Mouse (Mus musculus) v-Abl transformed pro-B cells (cell line): Measurements from ENCODE around the gene Tor3a.

Experiments used
- in situ Hi-C, 2 experiments: fragments of 400-800 bp; cut with MboI; formaldehyde crosslinking; loops; one replicate each; pipeline ENCODE4 v1.15.1; 2025; ENCODE audit not compliant: unreplicated experiment in 2 of 2

Tor3a gene

DNA sequence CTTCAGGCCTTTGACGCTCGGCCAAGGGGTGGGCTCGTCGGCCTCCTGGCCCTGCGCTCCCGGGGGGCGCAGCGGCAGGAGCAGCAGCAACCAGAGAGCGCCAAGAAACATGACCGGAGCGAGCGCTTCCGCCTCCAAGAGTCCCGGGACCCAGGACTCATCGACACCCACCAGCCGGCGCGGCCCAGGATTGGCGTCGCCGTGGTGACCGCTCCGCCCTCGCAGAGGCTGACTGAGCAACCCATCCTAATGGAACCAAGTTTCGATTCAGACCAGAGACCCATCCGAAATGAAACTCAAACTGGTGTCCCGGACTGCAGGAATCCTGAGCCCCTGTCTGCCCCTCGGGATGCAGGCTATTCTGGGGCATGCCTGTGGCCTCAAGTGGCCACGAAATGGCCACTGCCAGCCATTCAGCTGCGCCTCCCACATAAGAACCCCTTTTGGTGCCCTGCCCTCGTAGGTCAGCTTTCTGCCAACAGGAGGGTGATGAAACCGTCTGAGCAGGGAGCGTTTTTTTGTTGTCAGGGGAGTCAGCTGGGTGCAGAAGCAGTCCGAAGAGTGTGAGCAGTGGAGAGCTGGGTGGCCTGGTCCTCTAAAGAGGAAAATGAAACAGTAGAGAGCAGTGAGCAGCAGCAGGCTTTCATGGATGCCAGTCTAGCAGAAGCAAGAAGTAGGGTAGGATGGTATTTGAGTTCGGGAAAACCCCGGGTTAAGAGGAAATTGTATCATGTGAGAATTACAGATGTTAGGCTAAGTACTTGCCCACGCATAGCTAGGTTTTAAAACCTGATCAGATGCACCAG, at the start of gene Tor3a:
Tor3a (minus strand) TSS at position 162 of the 806 bp plus-strand sequence.
- in situ Hi-C loops = no loop called here

DNA sequence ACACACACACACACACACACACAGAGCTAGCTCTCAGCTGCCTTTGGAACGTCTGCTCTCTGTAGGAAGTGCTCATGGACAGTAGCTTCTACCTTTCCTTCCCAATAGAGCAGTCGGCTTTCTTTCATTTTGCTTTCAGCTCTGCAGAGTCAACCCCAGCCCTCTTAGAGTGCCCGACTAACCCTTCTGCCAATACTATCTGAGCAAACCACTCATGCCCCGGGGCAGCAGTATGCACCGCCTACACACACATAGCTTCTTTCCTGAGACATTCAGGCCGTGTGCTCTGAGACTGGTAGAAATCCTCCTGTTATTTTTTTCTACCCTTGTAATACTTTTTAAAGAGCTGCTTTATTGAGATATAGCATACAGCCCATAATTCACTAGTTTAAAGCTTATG, 47.9 kb upstream of the Tor3a start:
- in situ Hi-C loops = no loop called here

DNA sequence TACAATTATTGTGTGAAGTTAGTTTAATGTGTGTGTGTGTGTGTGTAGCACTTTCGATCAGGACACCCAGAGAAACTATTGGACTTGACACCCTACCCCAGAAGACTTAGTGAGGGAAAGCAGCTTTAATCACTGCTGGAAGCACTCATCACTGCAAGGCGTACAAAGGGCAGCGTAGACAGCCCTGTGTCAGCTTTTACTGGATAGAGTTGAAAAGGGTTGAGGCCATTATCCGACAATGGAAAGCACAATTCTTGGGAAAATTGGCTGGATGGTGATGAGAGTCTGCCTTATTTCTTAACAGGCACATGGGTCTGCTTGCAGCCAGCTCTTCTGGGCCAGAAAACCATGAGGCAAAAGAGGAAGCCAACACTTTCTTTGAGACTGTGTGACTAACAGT, 45.9 kb upstream of the Tor3a start:
- in situ Hi-C loops = no loop called here

DNA sequence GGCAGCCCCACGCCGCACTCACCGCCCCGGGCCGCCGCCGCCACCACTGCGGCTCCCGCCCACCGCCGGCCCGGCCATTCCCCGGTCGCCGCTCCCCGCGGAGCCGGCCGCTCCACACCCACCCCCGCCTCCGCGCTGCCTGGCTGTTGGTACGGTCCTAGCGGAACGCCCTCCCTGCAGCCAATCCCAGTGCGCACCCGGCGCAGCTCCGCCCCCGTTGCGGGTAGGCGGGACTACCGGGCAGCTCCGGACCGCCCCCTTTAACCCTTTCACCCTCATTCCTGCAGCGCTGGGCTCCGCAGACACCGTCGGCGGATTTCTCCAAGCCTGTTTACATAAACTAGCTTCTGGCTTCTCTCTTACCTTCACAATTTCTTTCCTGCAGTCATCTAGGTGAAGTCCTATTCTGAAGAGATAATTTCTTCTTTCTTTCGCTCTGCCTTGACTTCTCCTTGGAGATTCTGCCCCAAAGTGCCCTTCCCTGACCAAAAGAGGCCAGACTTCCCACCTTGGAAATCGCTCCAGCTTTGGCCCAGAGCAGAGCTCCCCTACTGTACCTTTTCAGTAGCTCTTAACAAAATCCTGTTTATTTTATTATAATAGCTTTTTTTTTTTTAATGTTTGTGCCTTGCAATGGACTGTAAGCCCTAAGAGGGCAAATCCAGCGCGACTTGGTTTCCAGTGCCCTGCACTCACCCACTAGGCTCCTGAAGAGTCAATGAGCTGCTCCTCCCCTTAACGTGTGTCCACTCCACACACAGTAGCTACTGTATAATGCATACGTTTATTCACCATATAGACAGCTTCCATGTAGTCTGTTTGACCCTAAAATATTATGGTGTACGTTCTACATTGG, 45.0 kb upstream of the Tor3a start, which contains the start of gene Fam20b:
Fam20b (minus strand) TSS at position 137 of the 856 bp plus-strand sequence.
- in situ Hi-C loops = loop anchor here in 1 of 2 experiments (5.0 kb wide), 1 partner anchor 102 kb away; no protein-coding TSS in a partner anchor

DNA sequence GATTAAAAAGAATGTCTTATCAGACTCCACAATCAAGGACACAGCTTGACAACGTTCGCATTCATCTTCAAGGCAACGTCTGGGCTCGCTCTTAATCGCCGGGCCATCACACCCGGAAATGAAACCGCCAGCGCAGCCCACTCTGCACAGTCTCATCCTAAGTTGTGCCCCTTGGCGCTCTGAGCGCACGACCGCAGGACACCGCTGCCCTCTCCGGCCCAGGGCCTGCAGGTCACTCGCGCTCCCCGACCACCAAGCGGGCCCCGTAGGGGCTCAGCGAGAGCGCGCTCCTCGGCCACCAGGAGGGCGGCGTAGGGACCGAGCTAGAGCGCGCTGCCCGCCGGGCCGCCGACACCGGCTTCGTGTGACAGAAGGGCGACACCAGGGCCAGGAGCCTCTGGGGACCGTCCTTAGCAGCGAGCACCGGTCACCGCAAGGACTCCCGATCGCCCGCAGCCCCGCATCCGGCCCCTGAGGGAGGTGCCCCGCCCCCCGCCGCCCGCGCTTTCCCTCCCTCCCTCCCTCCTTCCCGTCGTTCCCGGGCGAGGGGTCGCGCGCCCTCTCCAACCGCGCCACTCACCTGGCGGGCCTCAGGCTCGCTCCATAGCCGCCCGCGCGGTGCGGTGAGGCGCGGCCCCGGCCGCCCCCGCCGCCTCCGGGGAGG, 44.3 kb upstream of the Tor3a start:
- in situ Hi-C loops = loop anchor here in 1 of 2 experiments (5.0 kb wide), 1 partner anchor 101 kb away; no protein-coding TSS in a partner anchor

DNA sequence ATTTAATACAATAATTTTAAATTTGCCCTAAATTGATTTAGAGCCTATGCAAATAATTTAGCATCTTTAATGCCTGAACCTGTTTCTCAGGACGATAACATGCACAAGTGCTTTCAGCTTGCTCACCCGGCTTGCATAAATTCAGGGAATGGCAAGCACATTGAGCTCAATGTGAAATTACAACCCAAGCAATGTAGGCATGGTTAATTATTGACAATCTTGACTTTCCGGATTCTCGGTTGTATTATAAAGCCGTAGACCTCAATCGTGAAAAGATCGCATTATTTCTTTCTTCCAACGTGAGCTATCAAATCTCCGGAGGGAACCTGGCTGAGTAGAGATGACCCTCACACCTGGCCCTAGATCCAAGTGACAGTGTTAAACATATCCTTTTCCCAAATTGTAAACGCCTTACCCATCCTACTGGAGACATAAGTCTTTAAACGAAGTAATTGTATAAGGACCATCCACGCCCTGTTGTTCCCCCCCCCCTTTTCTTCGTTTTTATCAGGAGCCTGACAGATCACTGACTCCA, 43.7 kb upstream of the Tor3a start:
- in situ Hi-C loops = loop anchor here in 1 of 2 experiments (5.0 kb wide), 1 partner anchor 101 kb away; no protein-coding TSS in a partner anchor

DNA sequence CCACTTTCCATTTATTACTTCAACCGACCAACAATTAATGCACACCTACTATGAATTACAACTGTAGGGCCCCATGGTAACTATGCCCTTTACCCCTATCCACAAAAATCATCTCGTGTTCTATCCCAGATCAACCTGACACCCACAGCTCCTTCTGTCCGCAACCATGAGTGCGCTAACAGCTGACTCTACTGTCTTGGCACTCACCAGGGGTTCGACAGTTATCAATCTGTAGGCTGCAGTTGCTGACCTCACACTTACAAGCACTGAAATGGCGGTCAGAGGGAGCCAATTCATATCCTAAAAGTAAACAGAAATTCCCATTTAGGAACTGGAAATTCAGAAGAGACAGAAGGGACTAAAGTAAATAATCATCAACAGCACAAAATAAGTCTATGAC, 42.5 kb upstream of the Tor3a start:
- in situ Hi-C loops = loop anchor here in 1 of 2 experiments (5.0 kb wide), 1 partner anchor 99 kb away; no protein-coding TSS in a partner anchor

DNA sequence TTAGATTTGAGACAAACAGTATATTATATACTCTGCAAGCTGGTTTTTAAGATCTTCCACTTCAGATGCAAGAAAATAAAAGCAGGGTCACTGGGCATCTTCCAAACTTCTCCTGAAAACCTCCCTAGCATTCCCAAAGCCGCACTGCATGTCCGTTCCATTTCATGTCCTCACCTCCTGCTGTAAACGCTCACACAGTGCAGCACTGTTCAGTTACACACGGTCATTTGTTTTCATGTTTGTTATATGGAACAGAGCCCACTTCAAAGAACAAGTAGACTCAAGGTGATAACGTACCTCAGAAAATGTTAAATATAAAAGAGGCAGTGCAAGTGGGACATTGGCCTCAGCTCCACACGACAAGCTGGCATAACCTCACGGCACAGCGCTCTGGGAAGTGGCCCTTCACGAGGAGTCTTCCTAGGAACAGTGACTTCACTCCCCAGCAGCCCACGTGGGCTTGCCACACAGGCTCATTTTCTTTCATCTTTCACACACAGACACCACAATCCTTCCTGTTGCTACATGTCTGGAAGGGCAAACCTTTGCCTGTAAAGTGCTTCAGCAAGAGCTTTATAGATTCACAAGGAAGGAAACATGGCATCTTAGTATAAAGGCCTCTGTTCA, 36.4 kb upstream of the Tor3a start:
- in situ Hi-C loops = no loop called here

DNA sequence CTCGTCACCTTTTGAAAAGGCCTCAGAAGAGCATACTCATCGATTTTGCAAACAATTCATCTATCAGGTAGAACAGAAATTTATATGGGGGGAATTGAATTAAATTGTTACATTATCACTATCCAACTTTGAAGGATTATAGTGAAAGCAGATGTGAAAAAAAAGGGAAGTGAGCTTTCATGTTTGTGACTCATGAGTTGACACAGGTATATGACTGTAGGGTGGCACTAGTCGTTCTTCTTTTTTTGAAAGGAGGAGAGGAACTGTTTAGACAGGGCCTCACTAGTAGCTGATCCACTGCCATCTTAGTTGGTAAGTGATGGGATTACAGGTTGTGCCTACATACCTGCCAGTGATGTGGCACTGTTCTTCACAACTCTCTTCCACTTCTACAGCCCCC, 34.5 kb upstream of the Tor3a start:
- in situ Hi-C loops = no loop called here

DNA sequence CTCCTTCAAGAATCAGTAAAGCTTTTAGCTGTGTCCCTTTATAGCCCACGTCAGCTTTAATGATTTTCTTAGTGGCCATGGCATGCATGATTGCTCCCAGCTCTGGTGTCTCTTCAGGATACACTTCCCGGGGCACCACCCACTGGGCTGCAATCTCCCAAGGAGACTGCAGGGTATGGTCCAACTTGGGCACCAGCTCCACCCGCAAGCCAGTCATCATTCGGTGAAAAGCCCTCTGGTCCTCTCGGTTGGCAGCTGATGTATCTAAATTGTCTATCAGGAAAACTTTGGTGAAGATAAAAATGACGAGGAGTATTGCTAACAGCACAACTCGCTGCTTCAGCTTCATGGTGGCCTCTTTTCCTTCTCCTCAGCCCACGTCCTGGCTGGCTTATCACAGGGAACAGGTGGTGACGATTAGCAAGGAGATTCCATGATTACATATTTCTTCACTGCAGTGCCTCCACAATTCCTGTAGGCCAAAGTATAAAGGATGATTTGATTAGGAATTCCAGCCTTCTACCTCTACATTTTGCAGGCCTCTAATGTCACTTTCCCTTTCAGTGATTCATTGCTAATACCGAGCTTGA, 31.6 kb upstream of the Tor3a start:
- in situ Hi-C loops = no loop called here

DNA sequence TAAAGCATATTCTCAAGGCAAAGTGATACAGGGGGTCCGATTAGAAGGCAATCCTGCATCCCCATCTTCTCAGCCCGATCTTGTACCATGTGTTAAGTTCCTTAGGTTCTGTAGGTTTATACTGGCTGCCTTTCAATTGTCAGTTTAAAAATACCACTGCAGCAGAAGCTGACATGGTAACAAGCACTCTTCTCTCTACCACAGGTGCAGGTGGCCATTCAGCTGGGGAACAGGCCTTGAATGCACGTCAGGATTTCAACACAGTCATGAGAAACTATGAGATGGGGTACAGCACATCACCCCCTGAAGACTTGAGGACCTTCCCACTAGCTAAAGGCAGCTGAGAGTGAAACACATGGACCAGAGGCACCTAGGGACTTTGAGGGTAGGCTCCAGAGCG, 29.3 kb upstream of the Tor3a start:
- in situ Hi-C loops = no loop called here

DNA sequence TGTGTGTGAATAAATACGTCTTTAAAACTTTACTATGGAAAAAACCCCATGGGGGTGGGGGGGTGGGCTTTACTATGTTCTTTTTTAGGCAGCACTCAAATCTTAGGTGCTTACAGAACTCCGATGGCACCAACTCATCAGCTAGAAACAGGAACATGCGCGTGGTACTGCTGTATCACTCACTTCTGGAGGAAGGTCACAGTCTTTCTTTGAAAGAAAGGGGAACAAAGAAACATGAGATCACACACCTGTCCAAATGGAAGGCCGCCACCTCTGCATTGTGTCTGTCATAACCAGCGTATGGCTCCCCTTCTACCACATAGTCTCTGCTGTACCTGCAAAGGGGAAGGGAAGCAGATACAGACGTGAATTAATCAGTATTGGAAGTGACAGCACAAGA, 28.0 kb upstream of the Tor3a start:
- in situ Hi-C loops = no loop called here

DNA sequence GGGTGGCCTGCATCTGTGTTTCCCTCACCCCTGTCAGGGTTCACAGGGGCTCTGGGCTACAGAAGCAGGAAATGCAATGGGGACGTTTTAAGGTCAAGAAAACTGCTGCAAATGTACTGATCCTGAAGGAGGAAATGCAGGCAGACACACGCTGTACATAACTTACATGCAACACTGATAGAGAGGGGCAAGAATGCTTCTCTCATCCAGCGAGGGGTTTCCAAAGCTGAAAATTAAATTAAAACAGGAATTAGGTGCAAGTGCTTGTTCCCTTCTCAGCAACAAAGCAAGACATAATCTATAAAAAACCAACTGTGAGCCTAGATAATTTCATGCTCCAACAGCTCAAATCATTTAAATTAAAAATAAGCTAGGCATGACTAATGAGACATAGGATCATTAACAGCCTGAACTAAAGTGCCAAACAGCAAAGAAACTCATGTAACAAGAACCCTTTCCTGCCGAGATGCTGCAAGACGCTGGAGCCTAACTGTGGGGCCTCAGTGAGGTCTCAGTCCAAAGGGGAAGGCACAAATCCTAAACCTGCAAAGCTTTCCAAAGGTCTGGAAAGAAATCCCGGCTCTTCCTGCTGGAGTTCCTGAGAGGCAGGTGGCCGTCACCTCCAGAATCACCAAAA, 12.0 kb upstream of the Tor3a start:
- in situ Hi-C loops = no loop called here

DNA sequence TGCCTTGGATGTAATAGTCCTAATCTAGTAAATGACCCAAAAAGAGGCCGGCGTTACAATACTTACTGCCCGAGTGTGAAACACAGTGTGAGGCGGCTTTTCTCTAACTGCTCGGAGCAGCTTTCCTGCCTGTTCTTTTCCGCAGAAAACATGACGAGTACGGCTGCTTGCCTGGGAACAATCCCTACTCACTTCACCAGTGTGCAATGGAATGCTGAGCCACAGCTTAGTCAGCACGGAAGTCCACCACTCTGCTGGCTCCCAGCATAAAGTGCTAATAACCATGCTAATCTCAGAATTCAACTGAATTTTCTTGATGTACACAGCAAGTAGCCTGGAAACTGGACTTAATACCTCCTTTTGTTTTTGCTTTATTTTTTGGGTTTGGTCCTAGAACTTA, 5.4 kb upstream of the Tor3a start:
- in situ Hi-C loops = no loop called here

DNA sequence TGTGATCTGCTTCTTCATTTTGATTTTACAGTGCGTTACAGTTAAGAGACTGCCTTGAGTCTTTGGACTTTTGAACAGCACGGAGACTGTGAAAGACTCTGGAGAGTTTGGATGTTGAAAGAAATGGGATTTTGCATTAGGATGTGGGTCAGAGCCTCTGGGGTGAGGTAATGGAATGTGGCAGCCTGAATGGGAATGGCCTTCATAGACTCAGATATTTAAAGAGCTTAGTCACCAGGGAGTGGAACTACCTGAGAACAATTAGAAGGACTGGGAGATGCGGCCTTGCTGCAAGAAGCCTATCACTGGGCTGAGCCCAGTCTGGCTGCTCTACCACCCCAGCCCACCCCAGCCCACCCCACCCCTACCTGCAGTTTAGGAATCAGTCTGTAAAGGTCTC, 3.1 kb upstream of the Tor3a start:
- in situ Hi-C loops = no loop called here

DNA sequence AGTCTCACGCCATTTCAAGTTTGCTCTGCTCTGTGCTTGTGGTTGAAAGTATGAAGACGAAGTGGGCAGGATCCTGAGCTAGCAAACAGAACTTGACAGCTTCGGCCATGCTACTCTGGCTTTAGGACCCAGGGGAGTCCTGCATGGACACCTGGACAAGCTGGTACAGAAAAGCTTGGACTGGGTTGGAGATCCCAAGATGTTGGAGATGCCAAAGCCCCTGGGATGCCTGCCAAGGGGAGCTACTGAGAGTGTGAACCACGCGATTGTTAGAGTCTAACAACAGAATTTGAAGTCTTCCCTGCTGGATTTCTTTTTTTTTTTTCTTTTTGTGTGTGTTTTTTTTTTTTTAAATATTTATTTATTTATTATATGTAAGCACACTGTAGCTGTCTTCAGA, 2.4 kb upstream of the Tor3a start:
- in situ Hi-C loops = no loop called here

DNA sequence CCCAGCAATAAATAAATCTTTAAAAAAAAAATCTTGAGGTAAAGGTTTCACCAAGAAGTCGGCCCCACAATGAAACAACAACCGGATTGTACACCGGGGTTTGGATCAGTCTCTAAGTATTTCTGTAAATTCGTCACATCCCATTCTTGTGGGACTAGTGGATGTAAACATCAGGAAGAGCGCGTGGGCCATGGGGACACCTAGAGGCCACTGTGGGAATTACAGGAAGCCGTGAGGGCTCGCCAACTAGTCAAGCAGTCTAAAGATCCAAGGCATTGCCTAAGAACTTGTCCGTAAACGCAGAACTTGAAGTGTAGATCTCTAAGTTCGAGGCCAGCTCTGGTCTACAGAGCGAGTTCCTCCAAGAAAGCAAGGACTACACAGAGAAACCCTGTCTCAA, 2.0 kb upstream of the Tor3a start:
- in situ Hi-C loops = no loop called here

DNA sequence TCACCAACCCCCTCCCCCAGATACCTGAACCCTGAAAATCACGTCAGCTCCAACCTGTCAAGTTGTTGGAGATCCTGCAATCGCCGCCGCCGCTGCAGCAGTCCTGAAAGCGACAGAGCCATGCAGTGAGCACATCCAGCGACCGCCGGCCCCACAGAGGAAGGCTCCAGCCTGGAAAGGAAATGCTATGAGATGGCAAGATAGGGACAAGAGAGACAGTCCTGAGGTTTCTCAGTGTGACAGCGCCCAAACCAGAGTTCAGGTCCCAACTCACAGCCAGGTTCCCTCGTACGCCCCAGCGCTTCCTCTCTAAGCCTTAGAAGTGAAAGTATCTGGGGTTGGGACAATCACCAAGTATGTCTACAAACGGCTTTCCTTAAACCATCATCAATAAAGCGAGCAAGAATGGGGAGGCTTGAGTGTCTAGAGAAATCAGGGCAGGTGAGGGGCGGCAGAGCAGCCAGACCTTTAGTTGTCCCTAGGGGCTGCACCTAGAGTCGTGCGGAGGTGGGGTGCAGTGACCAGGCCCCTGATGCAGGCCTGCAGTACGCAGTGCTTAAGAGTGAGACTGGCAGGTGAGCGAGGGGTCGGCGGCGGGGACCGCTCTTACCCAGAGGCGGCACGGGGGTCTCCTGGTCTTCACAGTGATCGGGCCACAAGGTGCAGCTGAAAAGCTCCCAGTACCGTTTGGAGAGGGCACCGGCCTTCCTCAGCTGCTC, 521 bp downstream of the Tor3a start:
- in situ Hi-C loops = no loop called here
